In the genomic region with DNA sequence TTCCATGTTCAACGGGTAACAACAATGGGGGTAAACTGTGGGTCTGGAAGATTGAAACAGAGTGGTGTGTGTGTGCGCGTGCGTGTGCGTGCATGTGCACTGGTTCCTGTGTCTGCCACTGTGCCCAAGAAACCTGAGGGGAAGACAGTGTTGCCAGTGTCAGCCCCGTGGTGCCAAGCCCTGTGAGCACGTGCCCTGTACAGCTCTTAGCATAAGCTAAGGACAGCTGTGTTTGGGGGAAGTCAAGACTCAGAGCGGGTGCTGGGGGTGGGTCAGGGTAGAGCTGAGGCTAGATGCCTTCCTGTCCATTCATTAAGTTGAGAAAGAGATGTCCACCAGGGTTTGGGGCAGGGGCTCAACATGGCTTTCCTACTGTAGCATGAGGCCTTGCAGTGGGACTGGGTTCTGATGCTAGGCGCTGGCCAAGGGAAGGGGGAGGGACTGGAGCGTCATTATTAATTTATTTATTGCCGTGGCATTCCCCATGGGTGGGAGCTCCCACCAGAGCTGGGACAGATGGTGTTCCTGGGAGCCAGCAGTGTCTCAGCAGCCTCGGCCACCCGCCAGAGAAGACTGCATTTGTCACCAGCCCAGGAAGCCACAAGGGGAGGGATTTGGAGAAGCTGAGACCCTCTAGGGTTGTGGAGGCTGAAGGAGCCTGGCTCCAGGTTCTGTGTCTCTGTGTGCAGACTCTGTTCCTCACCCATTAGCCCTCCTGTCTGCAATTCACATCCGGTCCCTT, we compare ENCODE assay signal across 12 mouse cellular contexts. TPM values are rescaled to one million over a fixed set of nuclear protein-coding genes. Genes with fewer than 3 reads are reported as not detected.
DNase-seq lines count a peak whose midpoint lies in the region; ATAC-seq and TF ChIP-seq lines count a peak whose summit lies in the region.
"Had no signal": no experiment of that assay in that cellular context is flagged by ENCODE, and none has a peak within 500 bp of the region (broad histone marks: within the 10 kb centered on the region; RNA-seq: fewer than 3 reads in every experiment).

No protein-coding gene starts in this region.

- peak overlapping the region; percentile 85 for H3K27ac ChIP-seq in gastrocnemius, adult 2 months
- no peak overlapping the region for H3K27ac ChIP-seq in liver, postnatal 0 days (ENCODE audit: low read depth)
- H3K27ac ChIP-seq in liver, embryonic 12.5 days = no peak overlapping the region
- peak overlapping the region; percentile 24 for H3K27ac ChIP-seq in forebrain, postnatal 0 days (ENCODE audit: low read depth, low read length)

- H3K9ac ChIP-seq in liver, postnatal 0 days (replicated peaks) = no peak overlapping the region
- no peak overlapping the region for H3K9ac ChIP-seq in liver, embryonic 12.5 days
- no peak overlapping the region for H3K9ac ChIP-seq in forebrain, postnatal 0 days

- no peak for TF ChIP-seq EP300 in liver, postnatal 0 days (IDR thresholded peaks at IDR 0.05; ENCODE audit: low read depth)

- H3K27me3 ChIP-seq in liver, postnatal 0 days (ENCODE audit: insufficient read depth, low read length) = no peaks in the 10 kb centered on the region
- H3K27me3 ChIP-seq in liver, embryonic 12.5 days (replicated peaks) = 0 out of 2 replicates have a peak, but pooled peaks cover 10% of the 10 kb centered on the region
- no peaks in the 10 kb centered on the region for H3K27me3 ChIP-seq in forebrain, postnatal 0 days (ENCODE audit: insufficient read depth, low read length)

- H3K4me3 ChIP-seq in gastrocnemius, adult 2 months = peak overlapping the region; percentile 67
- H3K4me3 ChIP-seq in liver, postnatal 0 days (ENCODE audit: low read depth, low read length) = no peak overlapping the region
- H3K4me3 ChIP-seq in liver, embryonic 12.5 days = no peak overlapping the region
- H3K4me3 ChIP-seq in forebrain, postnatal 0 days (ENCODE audit: low read depth, low read length) = no peak overlapping the region

- no peak for TF ChIP-seq CTCF in gastrocnemius, adult 2 months (IDR thresholded peaks at IDR 0.05)
- TF ChIP-seq CTCF in liver, postnatal 0 days (IDR thresholded peaks at IDR 0.05; ENCODE audit: low read depth) = no peak
- no peak for TF ChIP-seq CTCF in forebrain, postnatal 0 days (IDR thresholded peaks at IDR 0.05; ENCODE audit: low read depth)

- 57% methylated on average over 14 of the region's 14 CpGs for WGBS in liver, postnatal 0 days (ENCODE audit: insufficient replicate concordance)
- WGBS in liver, embryonic 12.5 days (ENCODE audit: insufficient replicate concordance) = 56% methylated on average over 14 of the region's 14 CpGs
- 60% methylated on average over 14 of the region's 14 CpGs for WGBS in forebrain, postnatal 0 days

- ATAC-seq in liver, postnatal 0 days = peak; percentile 10; the same call in 1 of the 2 replicates
- ATAC-seq in liver, embryonic 12.5 days = no peak
- ATAC-seq in forebrain, postnatal 0 days = peak; percentile 64

- no peak for DNase-seq in gastrocnemius, adult 2 months
- no peak for DNase-seq in gastrocnemius, adult 18-20 months (ENCODE audit: low spot score)
- no peak for DNase-seq in liver, postnatal 0 days
- DNase-seq in forebrain, postnatal 0 days = peak; percentile 83
- DNase-seq in left cerebral cortex, postnatal 14 days (ENCODE audit: low spot score in 2 of 2) = peak; percentile 62 to 81
- no peak for DNase-seq in urinary bladder, adult 18-20 months (ENCODE audit: low spot score in 2 of 2)
- no peak for DNase-seq in ovary, postnatal 10 days (ENCODE audit: low spot score)
- DNase-seq: lung, adult 18-20 months had no signal

- no peak overlapping the region for H3K4me2 ChIP-seq in liver, postnatal 0 days (ENCODE audit: low read depth, low read length)
- H3K4me2 ChIP-seq in liver, embryonic 12.5 days = no peak overlapping the region
- H3K4me2 ChIP-seq in forebrain, postnatal 0 days (ENCODE audit: low read depth) = no peak overlapping the region

- intact Hi-C loops in gastrocnemius, adult 2 months (cut with DNase I) = no loop called here
- intact Hi-C loops in left cerebral cortex, postnatal 14 days (cut with DNase I) = no loop called here

- peaks cover 54% of the 10 kb centered on the region for H3K4me1 ChIP-seq in liver, postnatal 0 days (ENCODE audit: insufficient read depth)
- peaks cover 12% of the 10 kb centered on the region for H3K4me1 ChIP-seq in liver, embryonic 12.5 days
- peaks cover 25% of the 10 kb centered on the region; the same call in 1 of the 2 replicates for H3K4me1 ChIP-seq in forebrain, postnatal 0 days (ENCODE audit: insufficient read depth)

- no peaks in the 10 kb centered on the region for H3K36me3 ChIP-seq in liver, postnatal 0 days (replicated peaks; ENCODE audit: insufficient read depth, low read length)
- no peaks in the 10 kb centered on the region for H3K36me3 ChIP-seq in liver, embryonic 12.5 days
- H3K36me3 ChIP-seq in forebrain, postnatal 0 days (ENCODE audit: insufficient read depth) = no peaks in the 10 kb centered on the region

- H3K9me3 ChIP-seq in liver, postnatal 0 days (ENCODE audit: low read length) = no peaks in the 10 kb centered on the region
- H3K9me3 ChIP-seq in liver, embryonic 12.5 days (replicated peaks) = no peaks in the 10 kb centered on the region
- no peaks in the 10 kb centered on the region for H3K9me3 ChIP-seq in forebrain, postnatal 0 days (ENCODE audit: low read length)

RNA-seq across cellular contexts. Expression of gene Pde2a, which starts 41.0 kb away (rescaled TPM):
- total RNA-seq in gastrocnemius, adult 2 months (2021) = 10 to 100 TPM; 21.2 to 28.5 TPM
- 10 to 100 TPM; 21.0 to 23.0 TPM for total RNA-seq in gastrocnemius, adult 18-20 months (2021)
- 14.8 and 15.8 TPM in 2 replicates for polyA plus RNA-seq in liver, postnatal 0 days (2015; fragmentation: Nextera tagmentation; extraction: Ambion mirVana)
- polyA plus RNA-seq in liver, embryonic 12.5 days (2016; fragmentation: Nextera tagmentation; extraction: Ambion mirVana) = 11.9 and 12.0 TPM in 2 replicates
- total RNA-seq in forebrain, postnatal 0 days (2014; rRNA removed) = 94.2 and 104 TPM in 2 replicates
- polyA plus RNA-seq in forebrain, postnatal 0 days (2015; fragmentation: Nextera tagmentation; extraction: Ambion mirVana) = 66.2 and 72.4 TPM in 2 replicates
- total RNA-seq in left cerebral cortex, postnatal 14 days (2021) = 100 to 1,000 TPM; 349 to 363 TPM

RNA-seq across cellular contexts. Expression of gene Gm45837, which starts 51.8 kb away (rescaled TPM):
- total RNA-seq in gastrocnemius, adult 2 months (2021) = not detected
- not detected for total RNA-seq in gastrocnemius, adult 18-20 months (2021)
- polyA plus RNA-seq in liver, postnatal 0 days (2015; fragmentation: Nextera tagmentation; extraction: Ambion mirVana) = not detected in 2 replicates
- polyA plus RNA-seq in liver, embryonic 12.5 days (2016; fragmentation: Nextera tagmentation; extraction: Ambion mirVana) = not detected in 2 replicates
- not detected in 2 replicates for total RNA-seq in forebrain, postnatal 0 days (2014; rRNA removed)
- not detected in 2 replicates for polyA plus RNA-seq in forebrain, postnatal 0 days (2015; fragmentation: Nextera tagmentation; extraction: Ambion mirVana)
- total RNA-seq in left cerebral cortex, postnatal 14 days (2021) = not detected
- total RNA-seq: heart, postnatal 14 days had no signal
- polyA plus RNA-seq: neural tube, embryonic 11.5 days; testis, adult 2 months had no signal

Comparison
In these comparisons a context has a peak if more than half of its experiments do, and no peak if none do; other contexts are left out.
1. DNase-seq: peak in forebrain, postnatal 0 days (single experiment) and left cerebral cortex, postnatal 14 days (2 of 2); none in gastrocnemius, adult 2 months (single experiment), gastrocnemius, adult 18-20 months (single experiment), liver, postnatal 0 days (single experiment), urinary bladder, adult 18-20 months (0 of 2) and ovary, postnatal 10 days (single experiment).
2. H3K27ac ChIP-seq: peak in gastrocnemius, adult 2 months (single experiment) and forebrain, postnatal 0 days (single experiment); none in liver, postnatal 0 days (single experiment) and liver, embryonic 12.5 days (single experiment).